Mouse (Mus musculus) T-helper 1 cell (primary cell): ENCODE data around the gene Slc35f2.

ENCODE experiments used
- in situ Hi-C: fragments of 300-600 bp; cut with MboI, MseI; formaldehyde crosslinking; loops from one replicate; pipeline ENCODE4 v1.15.1; 2025; ENCODE audit warnings: high pct_unique_total_duplicates

The Slc35f2 gene

DNA sequence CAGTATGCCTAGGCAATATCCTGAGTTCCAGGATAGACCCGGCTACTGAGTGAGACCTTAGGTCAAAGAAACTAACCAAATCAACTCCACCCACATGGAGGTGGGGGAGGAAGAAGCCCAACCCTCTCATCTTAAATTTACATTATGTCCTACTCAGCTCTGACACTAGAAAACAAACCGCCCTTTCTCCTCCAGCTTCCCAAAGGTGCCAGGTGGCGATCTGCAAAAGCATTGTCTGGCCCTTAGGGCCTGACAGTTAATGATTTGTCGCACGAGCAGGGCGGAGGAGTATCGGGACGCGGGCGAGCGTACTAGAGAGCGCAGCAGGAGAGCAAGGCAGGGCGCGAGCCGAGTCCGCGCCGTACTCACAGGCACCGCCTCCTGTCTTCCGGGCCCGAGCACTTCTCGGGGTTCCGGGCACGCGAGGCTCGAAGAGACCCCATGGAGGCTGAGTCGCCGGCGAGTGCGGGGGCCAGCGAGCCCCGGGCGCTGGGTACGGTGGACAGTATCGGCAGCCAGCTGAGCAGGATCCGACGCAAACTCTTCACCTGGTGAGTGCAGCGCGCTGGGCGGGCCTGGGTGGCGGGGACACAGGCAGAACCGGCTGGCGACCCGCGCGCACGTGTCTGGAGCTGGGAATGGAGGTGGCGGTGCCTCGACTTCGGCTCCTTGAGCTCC, at the start of gene Slc35f2:
Gene Slc35f2, plus strand, starts transcription at position 195 of the 678 bp plus-strand sequence.
- in situ Hi-C loops: no loop called here

DNA sequence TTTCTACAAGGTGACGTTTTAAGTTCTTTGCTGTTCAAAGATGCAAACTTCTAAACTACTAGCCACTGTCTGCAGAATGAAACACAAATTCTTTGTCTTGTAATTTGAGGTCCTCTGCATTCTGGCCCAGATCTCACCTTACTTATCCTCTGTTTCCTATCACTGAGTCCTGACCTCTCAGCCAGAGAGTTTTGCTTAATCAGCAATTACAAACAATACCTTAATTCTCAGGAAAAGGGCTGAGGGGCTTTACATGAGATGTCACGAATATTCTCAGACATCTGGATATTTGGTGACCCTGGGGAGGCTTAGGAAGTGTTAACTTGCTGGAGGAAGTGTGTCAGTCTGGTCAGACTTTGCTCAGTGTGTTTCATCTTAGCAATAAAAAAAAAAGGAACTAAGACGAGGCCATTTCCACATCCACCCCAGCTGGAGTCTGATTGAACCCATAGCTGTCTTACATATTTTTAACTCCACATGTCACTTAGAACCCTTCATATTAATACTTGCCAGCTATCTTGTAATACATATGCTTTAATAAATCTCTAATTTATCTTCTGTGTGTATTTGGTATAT, 30.4 kb upstream of the Slc35f2 start:
- in situ Hi-C loops: no loop called here

DNA sequence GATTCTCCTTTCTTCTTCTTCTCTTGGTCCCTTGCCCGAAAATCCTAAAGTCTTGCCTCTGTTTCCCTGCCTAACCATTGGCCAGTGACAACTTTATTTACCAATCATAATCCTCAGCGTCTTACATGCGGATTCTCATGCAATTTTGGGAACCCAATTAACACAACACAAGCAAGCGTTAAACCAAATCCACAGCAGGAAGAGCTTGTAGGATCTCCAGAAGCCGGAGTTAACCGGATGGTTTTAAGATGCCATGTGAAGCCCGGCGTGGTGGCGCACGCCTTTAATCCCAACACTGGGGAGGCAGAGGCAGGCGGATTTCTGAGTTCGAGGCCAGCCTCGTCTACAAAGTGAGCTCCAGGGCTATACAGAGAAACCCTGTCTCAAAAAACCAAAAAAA, 20.9 kb upstream of the Slc35f2 start:
- in situ Hi-C loops: loop anchor here (10.0 kb wide), 1 partner anchor 74 kb away; no protein-coding TSS in a partner anchor

DNA sequence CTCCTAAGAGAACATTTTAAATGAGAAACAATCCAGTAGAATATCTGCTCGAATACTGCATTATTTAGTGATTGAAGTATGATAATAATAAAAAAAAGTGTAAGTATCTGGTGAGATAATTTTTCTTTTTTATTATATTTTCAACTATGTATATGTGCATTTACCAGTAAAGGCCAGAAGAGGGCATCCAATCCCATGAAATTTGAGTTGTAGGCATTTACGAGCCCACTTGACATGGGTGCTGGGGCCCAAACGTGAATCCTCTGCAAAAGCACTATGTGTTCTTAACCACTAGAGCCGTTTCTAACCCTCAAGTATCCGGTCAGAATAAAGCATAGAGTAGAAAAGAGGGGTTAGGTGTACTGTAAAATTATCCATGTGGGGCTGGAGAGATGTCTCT, 20.4 kb upstream of the Slc35f2 start:
- in situ Hi-C loops: loop anchor here (10.0 kb wide), 1 partner anchor 74 kb away; no protein-coding TSS in a partner anchor

DNA sequence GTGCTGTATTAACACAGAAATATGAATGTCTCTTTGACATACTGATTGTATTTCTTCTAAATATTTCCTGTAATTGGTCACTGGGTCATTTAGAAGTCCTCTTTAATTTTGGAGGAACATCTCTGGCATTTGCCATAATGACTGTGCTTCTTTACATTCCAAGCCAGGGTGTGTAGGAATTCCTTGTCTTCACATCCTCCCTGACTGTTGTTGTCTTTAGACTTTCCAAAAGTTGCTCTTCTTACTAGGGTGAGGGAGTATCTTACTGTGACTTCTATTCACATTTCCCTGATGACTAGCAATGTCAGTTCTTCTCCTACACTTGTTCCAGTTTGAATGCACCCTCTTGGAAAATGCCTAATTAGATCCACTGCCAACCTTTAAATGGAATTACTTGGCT, 16.5 kb upstream of the Slc35f2 start:
- in situ Hi-C loops: loop anchor here (10.0 kb wide), 1 partner anchor 70 kb away; no protein-coding TSS in a partner anchor

DNA sequence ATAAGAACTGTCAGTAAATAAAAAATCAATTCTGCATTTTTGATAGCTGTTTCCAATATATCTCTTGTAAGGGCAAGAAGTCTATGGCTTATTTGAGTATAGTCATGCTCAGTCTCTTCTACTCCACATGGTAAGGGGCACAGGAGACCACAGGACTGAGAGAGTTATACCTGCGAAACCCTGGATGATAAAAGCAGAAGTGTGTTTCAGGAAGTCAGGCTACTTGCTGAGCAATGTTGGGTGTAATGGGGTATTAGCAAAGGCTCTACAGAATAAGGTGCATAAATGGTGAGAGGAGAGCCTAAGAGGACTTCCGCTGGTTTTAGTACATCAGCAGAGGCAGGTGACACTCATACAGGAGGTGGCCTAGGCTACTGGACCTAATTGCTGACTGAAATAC, 13.2 kb upstream of the Slc35f2 start:
- in situ Hi-C loops: loop anchor here (10.0 kb wide), 1 partner anchor 67 kb away; no protein-coding TSS in a partner anchor

DNA sequence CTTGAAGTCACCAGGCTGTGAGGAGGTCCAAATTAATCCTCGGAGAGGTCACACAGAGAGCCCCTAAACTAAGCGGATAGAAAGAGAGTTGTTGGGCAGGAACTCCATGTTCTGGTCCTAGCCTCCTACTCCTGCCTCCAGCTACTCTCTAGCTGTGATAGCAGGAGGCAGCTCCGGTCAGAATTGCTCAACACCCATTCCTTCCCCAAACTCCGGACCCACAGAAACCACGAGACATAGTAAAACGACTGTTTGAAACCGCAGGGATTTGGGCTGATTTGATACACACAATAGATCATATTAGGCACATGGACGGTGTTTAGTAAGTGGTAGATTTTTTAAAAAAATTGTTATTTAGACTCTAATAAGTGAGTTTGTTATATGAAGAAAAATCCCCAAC, 6.6 kb upstream of the Slc35f2 start:
- in situ Hi-C loops: no loop called here

DNA sequence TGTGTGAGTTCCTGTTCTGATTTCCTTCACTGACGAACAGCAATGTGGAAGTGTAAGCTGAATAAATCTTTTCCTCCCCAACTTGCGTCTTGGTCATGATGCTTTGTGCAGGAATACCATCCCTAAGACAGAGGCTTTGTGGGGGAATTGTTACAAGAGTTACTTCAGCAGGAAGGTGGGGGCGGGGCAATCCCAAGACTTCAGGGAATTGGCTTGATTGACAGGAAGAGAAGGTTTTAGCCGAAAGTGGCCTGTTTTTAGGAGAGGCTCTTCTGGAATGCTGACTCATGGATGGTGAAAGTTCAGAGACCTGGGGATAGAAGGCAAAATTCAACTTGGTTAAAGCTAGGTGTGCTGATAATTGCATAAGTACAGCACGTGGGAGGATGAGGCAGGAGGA, 2.9 kb upstream of the Slc35f2 start:
- in situ Hi-C loops: no loop called here

DNA sequence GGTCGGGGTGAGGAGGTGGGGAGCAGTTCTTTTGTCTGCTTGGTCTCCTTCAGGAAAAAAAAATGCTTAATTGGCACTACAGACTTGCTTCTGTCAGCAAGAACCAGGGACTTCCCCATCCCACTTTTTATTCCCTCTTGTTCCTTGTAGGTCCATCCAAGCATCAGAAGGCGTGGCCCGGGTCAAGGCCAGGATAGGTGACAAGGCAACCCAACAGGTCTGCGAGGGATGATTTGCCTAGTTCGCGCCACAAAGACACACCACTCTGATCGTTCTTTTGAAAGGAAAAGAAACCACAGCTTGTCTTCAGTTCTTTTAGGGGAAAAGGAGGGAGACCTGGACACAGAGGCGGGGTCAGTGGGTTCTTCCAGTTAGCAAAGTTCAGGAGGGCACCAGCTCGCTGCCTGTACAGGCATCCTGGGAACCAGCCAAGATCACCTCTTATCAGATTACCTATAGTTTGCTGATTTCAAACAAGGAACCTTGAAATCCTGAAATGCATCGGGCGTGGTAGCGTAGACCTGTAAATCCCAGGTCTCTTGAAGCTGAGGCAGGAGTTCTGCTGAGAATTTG, 481 bp upstream of the Slc35f2 start:
- in situ Hi-C loops: no loop called here

DNA sequence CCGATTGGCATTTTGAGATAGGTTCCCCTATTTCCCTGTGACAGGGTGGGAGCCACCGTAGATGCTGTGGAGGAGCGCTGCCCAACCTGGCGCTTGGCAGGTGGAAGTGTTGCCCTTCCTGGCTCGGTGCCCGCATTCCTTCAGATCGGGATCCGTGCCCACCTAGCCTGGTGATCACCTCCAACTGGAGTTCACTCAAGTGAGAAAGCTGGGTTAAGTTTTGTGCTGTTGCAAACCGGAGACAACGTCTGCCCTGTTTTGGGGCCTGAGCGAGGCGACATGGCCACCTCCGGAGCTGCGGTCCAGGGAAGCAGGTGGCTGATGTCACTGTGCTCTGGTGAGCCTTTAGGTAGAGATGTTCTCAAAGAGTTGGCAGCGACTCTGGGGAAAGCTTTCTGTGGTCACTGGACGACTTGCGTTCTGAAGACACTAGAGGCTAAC, 803 bp downstream of the Slc35f2 start:
- in situ Hi-C loops: no loop called here

DNA sequence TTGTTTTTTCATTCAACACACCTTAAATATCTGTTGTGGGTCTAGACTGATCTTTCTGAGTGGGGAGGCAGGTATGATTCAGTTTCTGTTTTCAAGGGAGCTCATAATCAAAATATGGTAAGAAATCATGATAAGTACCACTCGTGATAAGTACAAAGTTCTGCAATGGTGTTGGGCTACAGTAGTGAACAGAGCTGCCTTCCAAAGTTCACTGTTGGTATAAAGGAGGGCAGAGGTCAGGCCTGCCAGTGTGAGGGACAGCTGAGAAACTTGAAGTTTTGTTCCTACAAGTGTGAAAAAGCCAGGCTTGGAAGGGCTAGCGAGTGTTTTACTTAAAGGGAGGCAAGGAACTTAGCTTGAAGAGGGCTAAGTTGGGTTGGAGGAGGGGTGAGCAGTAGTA, 4.2 kb downstream of the Slc35f2 start:
- in situ Hi-C loops: no loop called here

DNA sequence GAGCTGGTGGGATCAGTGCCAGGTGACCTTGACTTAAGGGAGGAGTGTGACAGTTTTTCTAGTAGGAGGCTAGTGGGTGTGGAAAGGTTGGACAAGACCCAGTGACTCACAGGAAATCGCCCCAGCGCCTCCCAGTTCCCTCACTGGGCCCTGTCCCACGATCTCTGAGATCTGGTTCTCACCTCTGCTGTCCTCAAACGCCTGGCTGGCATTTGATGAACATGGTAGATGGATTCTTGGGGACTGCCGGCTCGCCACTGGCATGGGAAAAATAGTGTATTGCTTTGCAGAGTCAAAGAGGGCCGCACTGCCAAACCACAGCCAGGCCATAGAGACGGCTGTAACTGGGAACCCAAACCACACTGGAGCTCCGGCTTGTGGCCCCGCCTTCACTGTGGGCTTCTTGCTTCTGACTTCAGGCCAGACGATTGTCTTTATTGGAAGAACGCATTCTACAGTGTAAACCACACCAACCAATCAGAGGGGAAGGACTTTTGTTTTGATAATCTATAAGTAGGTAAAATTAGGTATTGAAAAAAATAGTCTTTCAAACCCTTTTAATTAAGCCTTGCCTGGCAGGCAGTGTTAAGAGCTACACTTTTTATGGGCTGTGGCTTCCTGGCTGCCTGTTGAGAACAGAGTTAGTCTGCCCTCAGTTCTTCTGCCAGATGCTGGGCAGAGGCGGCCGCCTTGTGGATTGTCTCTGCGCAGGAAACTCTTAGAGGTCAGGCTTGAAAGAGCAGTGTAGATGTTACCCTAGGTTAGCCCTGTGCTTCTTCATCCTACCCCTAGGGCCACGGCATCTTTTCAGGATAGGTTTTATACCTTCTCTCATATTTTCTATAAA, 15.4 kb downstream of the Slc35f2 start:
- in situ Hi-C loops: no loop called here

DNA sequence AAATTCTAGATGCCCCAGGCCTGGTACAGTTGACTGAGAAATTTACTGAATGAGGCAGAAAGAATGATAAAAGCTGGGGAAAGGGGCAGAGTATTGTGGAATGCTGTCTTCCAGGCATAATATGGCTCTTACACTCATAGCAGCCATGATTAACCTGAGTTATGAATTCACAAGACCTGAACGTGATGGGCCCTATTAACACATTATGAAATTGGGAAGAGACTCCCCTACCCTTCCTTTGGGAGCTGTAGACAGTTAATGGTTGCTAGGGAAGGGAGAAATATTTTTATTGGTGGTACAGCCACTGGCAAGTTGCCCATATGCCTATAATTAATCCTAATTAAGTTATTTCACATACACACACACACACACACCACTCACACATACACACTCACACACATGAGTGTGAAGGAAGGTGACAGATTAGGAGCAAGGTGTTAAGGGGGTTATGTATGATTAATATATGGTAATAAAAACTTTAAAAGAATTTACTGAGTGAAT, 22.5 kb downstream of the Slc35f2 start:
- in situ Hi-C loops: no loop called here

DNA sequence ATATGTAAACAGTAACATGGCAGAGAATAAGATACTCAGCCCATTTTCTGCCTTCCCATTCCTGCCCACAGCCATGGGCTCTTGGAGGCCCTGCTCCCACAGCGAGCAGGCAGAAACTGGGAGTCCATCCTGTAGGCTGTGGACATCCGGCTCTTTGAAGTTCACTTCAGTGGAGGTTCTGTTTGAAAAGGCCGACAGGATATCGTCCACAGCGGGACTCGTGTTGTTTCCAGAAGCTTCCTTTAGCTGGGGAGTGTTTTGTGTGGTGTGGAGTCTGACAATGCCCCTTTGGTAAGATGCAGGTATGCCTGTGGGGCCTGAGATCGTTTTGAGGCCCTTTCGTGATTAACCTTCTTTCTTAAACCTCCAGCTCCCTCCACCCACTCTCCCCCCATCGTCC, 23.2 kb downstream of the Slc35f2 start:
- in situ Hi-C loops: no loop called here

DNA sequence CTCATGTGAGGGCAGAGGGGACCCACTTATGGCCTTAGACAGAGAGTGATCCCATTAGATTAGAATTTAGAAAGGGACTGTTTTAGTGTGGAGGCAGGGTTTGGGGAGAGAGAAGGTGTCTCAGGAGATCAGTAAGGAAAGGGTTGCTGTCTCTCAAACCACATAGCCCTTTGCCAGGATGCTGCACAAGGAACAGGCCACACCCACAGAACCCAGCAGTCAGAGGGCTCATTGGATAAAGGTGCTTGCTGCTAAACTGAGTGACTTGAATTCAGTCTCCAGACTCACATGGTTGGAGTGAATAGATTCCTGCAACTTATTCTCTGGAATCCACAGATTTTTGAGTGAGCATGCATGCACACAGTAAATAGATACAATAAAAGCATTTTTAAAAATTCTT, 24.0 kb downstream of the Slc35f2 start:
- in situ Hi-C loops: no loop called here

DNA sequence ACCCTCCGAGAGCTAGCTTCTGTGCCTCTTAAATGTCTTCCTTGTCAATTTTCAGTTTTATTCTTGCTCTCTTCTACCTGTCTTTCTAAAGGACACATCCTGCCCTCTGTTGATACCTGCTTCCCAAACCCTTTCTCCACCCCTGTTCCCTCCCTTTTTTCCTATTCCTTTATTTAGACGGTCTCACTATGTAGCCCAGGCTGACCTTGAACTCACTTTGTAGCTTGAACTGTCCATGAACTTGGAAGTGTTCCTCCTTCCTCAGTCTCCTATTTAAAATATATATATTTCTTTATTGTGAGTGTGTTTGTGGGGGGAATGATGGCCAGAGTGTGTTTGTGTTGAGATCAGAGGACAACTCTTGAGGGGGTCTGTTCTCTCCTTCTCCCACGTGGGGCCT, 25.0 kb downstream of the Slc35f2 start:
- in situ Hi-C loops: no loop called here

DNA sequence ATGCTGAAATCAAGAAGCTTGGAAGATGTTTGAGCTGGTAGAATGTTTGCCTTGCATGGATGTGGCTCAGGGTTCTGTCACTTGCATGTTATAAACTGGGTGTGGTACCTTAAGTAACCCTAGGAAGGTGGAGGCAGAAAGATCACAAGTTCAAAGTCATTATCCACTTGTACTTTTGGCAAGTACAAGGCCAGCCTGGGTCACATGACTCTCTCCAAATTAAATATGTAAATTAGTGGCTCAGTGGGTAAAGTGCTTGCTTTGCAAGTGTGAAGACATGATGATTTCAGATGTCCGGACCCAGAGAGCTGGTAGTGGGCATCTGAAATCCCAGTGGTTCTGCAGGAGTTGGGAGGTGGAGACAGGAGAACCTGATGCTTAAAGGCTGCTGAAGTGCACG, 25.8 kb downstream of the Slc35f2 start:
- in situ Hi-C loops: no loop called here

DNA sequence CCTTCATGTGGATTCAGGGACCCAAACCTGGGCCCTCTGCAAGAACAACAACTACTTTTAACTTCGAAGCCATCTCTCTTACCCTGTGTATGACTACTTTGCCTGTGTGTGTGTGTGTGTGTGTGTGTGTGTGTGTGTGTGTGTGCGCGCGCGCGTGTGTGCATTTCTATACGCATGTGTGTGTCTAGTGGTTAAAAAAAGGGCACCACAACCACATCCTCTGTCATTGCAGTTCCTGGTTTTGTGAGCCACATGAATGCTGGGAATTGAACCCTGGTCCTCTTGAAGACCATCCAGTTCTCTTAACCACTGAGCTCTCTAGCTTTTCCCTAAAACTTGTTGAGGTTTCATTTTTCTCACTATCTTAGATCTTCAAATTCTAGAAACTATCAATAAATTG, 31.6 kb downstream of the Slc35f2 start:
- in situ Hi-C loops: no loop called here

DNA sequence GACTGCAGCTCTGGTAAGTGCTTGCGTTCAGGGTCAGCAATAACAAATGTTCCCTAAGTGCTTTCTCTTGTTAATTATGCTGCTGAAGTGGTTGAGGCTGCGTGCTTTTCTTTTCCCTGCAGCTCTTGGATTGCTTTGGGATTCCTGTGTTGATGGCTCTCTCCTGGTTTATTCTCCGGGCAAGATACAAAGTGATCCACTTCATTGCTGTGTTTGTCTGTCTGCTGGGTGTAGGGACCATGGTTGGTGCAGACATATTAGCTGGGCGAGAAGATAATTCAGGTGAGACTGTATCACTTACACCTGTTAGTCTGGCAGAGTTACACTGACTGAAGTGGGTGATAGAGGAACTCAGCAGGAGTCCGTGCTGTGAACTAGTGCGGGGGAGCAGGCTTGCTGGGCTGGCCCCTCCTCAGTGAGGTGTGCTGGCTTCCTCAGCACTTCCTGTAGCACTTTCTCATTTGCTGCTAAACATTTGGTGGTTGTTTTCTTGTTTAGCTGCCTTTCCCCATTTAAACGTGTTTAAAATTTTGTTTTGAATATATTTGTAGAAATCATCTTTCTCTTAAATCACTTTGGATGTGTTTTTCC, 35.3 kb downstream of the Slc35f2 start:
- in situ Hi-C loops: no loop called here

DNA sequence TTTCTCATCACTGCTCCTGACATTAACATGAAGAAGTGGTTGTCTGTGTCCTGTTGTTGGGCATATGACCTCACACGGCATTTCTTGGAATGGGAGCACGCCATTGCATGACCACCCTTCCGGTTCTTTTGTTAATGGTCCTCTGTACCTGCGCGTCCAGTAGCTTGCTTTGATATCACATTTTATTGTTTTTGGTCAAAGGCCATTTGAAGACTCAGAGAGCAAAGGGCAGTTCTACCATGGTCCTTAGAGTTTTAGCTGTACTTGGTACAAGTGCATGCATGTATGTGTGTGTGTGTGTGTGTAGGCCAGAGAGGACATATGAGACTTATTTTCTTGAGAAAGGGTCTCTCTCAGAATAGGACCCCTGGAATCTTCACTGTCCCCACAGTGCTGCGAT, 42.1 kb downstream of the Slc35f2 start:
- in situ Hi-C loops: no loop called here

DNA sequence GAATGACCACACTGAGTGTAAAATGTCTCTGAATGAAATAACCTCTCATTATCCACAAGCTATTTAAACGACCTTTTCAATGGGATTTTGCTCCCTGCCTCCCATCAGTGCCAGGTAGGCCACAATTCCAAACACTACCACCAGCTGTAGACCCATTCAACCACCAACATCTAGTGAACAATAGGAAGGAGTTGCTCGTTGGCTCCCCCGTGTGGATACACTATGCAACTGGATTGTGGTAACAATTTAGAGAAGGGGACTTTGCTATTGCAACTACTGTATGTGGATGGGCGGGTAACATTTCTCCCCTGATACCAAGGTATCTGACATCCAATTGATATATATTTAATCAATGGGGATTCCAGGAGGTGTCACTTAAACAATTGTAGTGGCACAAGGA, 47.4 kb downstream of the Slc35f2 start:
- in situ Hi-C loops: no loop called here

DNA sequence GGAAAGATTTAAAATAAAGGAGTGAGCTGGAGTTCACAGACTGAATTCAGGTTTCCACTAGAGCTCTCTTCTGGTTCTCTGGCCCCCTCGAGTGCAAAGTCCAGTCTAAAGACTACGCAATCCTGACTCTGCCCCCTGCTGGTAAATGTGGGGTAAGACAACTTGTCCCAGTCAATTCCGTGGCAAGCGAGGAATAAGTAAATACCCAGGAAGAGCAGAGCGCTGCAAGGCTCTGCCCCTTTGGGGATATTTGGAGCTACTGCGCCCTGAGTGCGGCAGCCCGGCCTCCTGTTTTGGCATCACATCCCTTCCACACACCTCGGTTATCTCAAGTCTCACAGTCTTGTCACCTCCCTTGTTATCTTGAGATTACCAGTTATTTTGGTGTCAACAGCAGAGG, 54.0 kb downstream of the Slc35f2 start:
- in situ Hi-C loops: loop anchor here (5.0 to 10.0 kb wide), 3 partner anchors 71 to 1479 kb away; no protein-coding TSS in a partner anchor
